Mouse (Mus musculus) liver, adult 2 months (tissue): ENCODE results near the gene Map4k1.

Experiments used
- CTCF ChIP-seq: fragments of 200-500 bp; IDR thresholded peaks from 2 replicates; pipeline ENCODE4 v1.5.1; 2011; ENCODE audit warnings: low read depth, low read length, control low read depth
- POLR2A ChIP-seq: fragments of 200-500 bp; IDR thresholded peaks from 2 replicates; pipeline ENCODE4 v1.6.1; 2011; ENCODE audit warnings: low read length, control low read depth; ENCODE audit not compliant: insufficient read depth; ENCODE audit errors: extremely low read depth

- no peak for TF ChIP-seq CTCF
- no peak for TF ChIP-seq POLR2A
These were observed 44.3 kb downstream of the Map4k1 start for GRCm38 (mm10) chr7:29026195-29026594.
